Mouse (Mus musculus) neural tube, embryonic 13.5 days (tissue): ENCODE results near the gene Mpp1. TPM values are rescaled to one million over a fixed set of nuclear protein-coding genes. Genes with fewer than 3 reads are reported as not detected.

Experiments
- polyA plus RNA-seq: library from polyadenylated mRNA; unstranded; fragments of >200 nt; fragmentation: Nextera tagmentation; extraction: Ambion mirVana; gene quantifications from 2 replicates; pipeline ENCODE4 v1.2.1, GENCODE M21; 2015

The Mpp1 gene
- polyA plus RNA-seq, 1 experiment from 2014 or later: 28.3 TPM

Other genes with a start within 250 kb of the Mpp1 start
- gene Gab3, start 45.6 kb downstream of the Mpp1 start, polyA plus RNA-seq: 2.1 and 2.7 TPM in 2 replicates
- 58.8 and 63.6 TPM in 2 replicates for gene Dkc1, start 35.2 kb downstream of the Mpp1 start, polyA plus RNA-seq
- gene Smim9, start 32.8 kb upstream of the Mpp1 start, polyA plus RNA-seq: not detected in 2 replicates